Mouse (Mus musculus): ENCODE measurements around the gene Wipf3. TPM values are rescaled to one million over a fixed set of nuclear protein-coding genes. Genes with fewer than 3 reads are reported as not detected.

The Wipf3 gene
- polyA plus RNA-seq, 1 experiment from 2014 or later = 1.9 TPM

DNA sequence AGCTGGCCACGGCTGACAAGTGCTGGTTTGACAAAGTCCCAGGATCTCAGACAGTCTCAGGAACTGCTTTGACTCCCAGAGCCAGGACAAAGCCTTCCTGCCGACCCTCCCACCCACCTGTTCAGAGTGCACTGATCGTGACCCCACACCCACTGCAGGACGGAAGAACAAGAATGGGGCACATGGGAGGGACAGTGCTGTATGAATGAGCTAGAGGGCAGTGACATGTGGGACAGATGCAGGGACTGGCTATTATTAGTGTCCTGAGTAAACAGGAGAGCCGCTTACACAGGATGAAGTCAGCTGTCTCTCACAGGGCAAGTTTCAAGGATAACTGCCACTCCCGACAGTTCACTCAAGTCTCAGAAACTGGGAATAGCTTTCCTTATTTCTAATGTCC lies 20.1 kb upstream of the Wipf3 start:
- 37% methylated on average over 6 of the region's 6 CpGs for WGBS
- no peak overlapping the region for H3K4me2 ChIP-seq

DNA sequence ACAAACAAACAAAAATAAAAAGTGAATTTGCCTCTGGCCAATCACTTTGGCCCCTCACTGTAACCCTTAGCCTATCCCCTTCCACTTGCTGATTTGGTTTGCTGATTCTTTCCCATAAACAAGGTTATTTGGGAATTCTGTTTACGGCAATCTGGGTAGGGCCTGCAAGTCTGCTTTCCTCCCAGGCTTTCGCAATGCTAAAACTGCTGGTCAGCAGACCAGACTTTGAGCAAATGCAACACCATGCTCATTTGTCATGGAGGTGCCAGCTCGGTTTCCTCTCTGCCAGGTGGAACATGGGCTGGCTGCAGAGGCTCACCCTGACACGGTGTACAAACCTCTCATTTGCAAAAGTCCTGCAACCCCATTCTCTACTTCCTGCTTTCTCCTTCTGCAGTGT lies 19.0 kb upstream of the Wipf3 start:
- no peak overlapping the region for H3K27ac ChIP-seq (ENCODE audit: low read depth)
- no peak overlapping the region for H3K9ac ChIP-seq
- no peak overlapping the region for H3K4me2 ChIP-seq
- H3K4me3 ChIP-seq (ENCODE audit: low read depth, low read length) = no peak overlapping the region
- H3K4me1 ChIP-seq (ENCODE audit: insufficient read depth) = no peaks in the 10 kb centered on the region
- no peak for TF ChIP-seq CTCF (IDR thresholded peaks at IDR 0.05; ENCODE audit: low read depth)
- DNase-seq (no peak), ATAC-seq (ENCODE audit: insufficient read depth) (no peak)
- H3K27me3 ChIP-seq (ENCODE audit: insufficient read depth, low read length) = no peaks in the 10 kb centered on the region
- H3K36me3 ChIP-seq (ENCODE audit: insufficient read depth) = no peaks in the 10 kb centered on the region
- WGBS = 64% methylated on average over 4 of the region's 4 CpGs
- H3K9me3 ChIP-seq (ENCODE audit: low read depth, low read length) = no peaks in the 10 kb centered on the region; the same call in 1 of the 2 replicates

More for the DNA sequence above, 20.1 kb upstream of the Wipf3 start:
- Histone ChIP-seq H3K36me3 (ENCODE audit: insufficient read depth) (no peaks in the 10 kb centered on the region), H3K4me3 (ENCODE audit: low read depth, low read length) (no peak overlapping the region), H3K9ac (no peak overlapping the region), H3K9me3 (ENCODE audit: low read depth, low read length) (no peaks in the 10 kb centered on the region), H3K27ac (ENCODE audit: low read depth) (no peak overlapping the region), H3K4me1 (ENCODE audit: insufficient read depth) (no peaks in the 10 kb centered on the region), H3K27me3 (ENCODE audit: insufficient read depth, low read length) (no peaks in the 10 kb centered on the region)
- ATAC-seq (ENCODE audit: insufficient read depth) = peak; percentile 24; the same call in 1 of the 2 replicates
- no peak for TF ChIP-seq CTCF (IDR thresholded peaks at IDR 0.05; ENCODE audit: low read depth)
- DNase-seq = no peak

DNA sequence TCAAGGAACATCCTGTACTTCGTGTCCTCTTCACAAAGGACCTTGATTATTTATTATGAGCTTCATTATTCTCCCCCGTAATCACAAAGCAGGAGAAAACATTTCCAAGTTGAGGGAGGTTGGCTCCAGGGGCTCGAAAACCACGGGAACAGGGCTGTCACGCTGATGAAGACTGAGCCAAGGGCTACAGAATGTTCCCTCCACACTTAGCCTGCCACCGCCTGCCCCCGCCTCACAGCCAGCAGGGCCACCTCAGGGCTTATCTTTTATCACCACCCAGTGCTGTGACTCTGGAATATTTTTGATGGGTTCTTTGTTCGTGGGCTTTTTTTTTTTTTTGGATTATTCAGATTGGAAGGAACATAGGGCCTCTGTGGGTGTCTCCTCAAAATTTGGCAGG lies 17.8 kb upstream of the Wipf3 start:
- Histone ChIP-seq H3K27ac (ENCODE audit: low read depth) (no peak overlapping the region), H3K36me3 (ENCODE audit: insufficient read depth) (no peaks in the 10 kb centered on the region), H3K4me3 (ENCODE audit: low read depth, low read length) (no peak overlapping the region), H3K9me3 (ENCODE audit: low read depth, low read length) (no peaks in the 10 kb centered on the region; the same call in 1 of the 2 replicates), H3K4me2 (no peak overlapping the region), H3K9ac (no peak overlapping the region), H3K4me1 (ENCODE audit: insufficient read depth) (no peaks in the 10 kb centered on the region), H3K27me3 (ENCODE audit: insufficient read depth, low read length) (no peaks in the 10 kb centered on the region)
- no peak for TF ChIP-seq CTCF (IDR thresholded peaks at IDR 0.05; ENCODE audit: low read depth)
- 61% methylated on average over 8 of the region's 8 CpGs for WGBS
- ATAC-seq (ENCODE audit: insufficient read depth) (no peak), DNase-seq (no peak)

DNA sequence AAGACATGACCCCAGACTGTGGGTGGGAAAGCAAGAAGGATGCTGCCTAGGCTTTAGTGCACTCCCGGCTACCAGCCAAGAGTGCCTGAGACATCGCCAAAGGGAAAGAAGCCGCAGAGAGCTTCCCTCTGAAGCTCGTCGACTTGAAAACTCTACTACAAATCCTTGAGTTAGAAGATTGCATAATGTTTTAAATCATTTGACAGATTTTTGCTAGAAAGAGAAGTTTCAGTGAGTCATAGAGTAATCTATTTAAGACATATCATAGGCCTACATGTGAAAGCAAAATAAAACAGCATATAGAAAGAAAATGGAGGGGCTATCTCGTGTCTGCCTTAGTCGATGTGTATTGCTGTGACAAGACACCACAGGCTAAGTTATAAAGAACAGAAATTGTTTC lies 16.5 kb upstream of the Wipf3 start:
- ATAC-seq (ENCODE audit: insufficient read depth) (no peak), DNase-seq (no peak)
- Histone ChIP-seq H3K4me2 (no peak overlapping the region), H3K27ac (ENCODE audit: low read depth) (no peak overlapping the region), H3K9me3 (ENCODE audit: low read depth, low read length) (no peaks in the 10 kb centered on the region; the same call in 1 of the 2 replicates), H3K27me3 (ENCODE audit: insufficient read depth, low read length) (no peaks in the 10 kb centered on the region), H3K4me3 (ENCODE audit: low read depth, low read length) (no peak overlapping the region), H3K9ac (no peak overlapping the region), H3K36me3 (ENCODE audit: insufficient read depth) (no peaks in the 10 kb centered on the region), H3K4me1 (ENCODE audit: insufficient read depth) (no peaks in the 10 kb centered on the region)
- TF ChIP-seq CTCF (IDR thresholded peaks at IDR 0.05; ENCODE audit: low read depth) = no peak
- 80% methylated on average over 7 of the region's 7 CpGs for WGBS

DNA sequence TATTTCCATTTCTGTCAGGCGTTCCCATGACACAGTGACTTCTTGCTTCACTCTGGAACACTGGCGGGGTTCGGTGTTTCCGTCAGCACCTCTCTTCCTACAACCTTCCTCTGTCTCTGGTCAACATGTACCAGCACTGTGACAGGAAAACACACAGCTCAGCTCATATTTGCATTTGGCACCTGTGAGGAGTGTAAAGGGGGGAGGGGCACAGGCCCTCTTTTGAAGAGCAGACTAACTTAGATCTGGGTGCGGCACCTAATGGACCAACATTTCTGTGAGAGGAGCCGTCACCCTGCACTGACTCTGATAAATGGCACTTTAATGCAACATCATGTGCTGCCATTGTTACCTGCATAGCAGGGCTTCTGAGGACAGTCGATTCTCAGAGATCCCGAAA lies 4.2 kb upstream of the Wipf3 start:
- no peak for TF ChIP-seq CTCF (IDR thresholded peaks at IDR 0.05; ENCODE audit: low read depth)
- no peak for DNase-seq
- Histone ChIP-seq H3K27me3 (ENCODE audit: insufficient read depth, low read length) (peaks cover 15% of the 10 kb centered on the region), H3K36me3 (ENCODE audit: insufficient read depth) (no peaks in the 10 kb centered on the region), H3K27ac (ENCODE audit: low read depth) (no peak overlapping the region), H3K9ac (no peak overlapping the region), H3K4me3 (ENCODE audit: low read depth, low read length) (no peak overlapping the region), H3K4me1 (ENCODE audit: insufficient read depth) (no peaks in the 10 kb centered on the region), H3K4me2 (no peak overlapping the region), H3K9me3 (ENCODE audit: low read depth, low read length) (no peaks in the 10 kb centered on the region)
- WGBS = 59% methylated on average over 8 of the region's 8 CpGs
- no peak for ATAC-seq (ENCODE audit: insufficient read depth)

DNA sequence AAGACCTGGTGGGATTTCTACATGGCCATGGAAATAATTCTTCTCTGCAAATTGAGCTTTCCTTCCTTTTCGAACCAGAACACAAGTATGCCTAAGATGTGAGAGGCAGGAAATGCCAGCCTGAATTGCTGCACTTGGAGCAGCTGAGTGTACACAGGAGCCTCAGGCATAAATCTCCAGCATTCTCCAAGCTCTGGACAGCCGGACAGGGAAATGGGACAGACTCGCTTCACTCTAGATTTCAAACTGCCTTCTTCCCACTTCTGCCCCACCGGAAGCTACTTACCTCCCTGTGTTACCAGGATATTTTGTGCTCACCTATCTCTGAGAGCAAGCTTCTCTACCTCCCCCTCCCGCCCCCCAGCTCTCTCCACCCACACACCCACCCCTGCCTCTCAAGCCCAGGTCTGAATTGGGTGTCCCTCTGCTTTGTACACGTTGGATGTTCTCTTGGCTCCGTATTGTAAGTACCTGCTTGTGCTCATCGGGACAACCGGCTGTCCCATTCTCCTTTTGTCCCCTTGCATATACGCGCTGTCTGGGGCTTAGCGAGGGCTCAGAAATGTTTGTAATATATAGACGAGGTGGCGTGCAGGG lies 455 bp upstream of the Wipf3 start:
- peak overlapping the region; percentile 52 for H3K9ac ChIP-seq
- ATAC-seq (ENCODE audit: insufficient read depth) = peak; percentile 23; the same call in 1 of the 2 replicates
- no peak for DNase-seq

DNA sequence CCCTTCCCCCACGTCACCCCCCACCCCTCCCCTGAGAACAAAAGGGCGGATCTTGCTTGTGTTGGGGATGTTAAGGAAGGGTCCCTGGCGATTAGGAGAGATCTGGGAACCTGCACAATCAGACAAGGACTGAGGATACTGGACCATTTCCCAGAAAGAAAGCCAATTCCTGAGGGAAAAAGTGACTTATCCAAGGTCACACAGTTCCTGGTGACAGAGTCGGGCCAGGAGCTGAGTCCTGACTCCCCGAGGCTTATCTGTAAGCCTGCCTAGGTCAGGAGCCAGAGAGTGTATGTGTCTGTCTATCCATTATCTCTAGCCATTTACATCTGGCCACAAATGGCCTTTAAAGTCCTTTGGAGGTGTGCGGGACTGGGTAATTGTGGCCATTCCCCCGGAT lies 818 bp downstream of the Wipf3 start:
- no peaks in the 10 kb centered on the region for H3K9me3 ChIP-seq (ENCODE audit: low read depth, low read length)
- H3K27ac ChIP-seq (ENCODE audit: low read depth) = no peak overlapping the region
- H3K4me2 ChIP-seq = peak overlapping the region; percentile 94
- DNase-seq (no peak), ATAC-seq (ENCODE audit: insufficient read depth) (no peak)
- no peaks in the 10 kb centered on the region for H3K36me3 ChIP-seq (ENCODE audit: insufficient read depth)
- peaks cover 8% of the 10 kb centered on the region; the same call in 1 of the 2 replicates for H3K4me1 ChIP-seq (ENCODE audit: insufficient read depth)
- peak overlapping the region; percentile 52 for H3K9ac ChIP-seq
- WGBS = 35% methylated on average over 7 of the region's 7 CpGs
- peak overlapping the region; percentile 48 for H3K4me3 ChIP-seq (ENCODE audit: low read depth, low read length)
- peaks cover 24% of the 10 kb centered on the region for H3K27me3 ChIP-seq (ENCODE audit: insufficient read depth, low read length)
- TF ChIP-seq CTCF (IDR thresholded peaks at IDR 0.05; ENCODE audit: low read depth) = no peak

More for the DNA sequence above, 455 bp upstream of the Wipf3 start:
- H3K27ac ChIP-seq (ENCODE audit: low read depth) = no peak overlapping the region
- no peaks in the 10 kb centered on the region for H3K36me3 ChIP-seq (ENCODE audit: insufficient read depth)
- peak overlapping the region; percentile 48 for H3K4me3 ChIP-seq (ENCODE audit: low read depth, low read length)
- H3K27me3 ChIP-seq (ENCODE audit: insufficient read depth, low read length) = peaks cover 24% of the 10 kb centered on the region
- H3K4me1 ChIP-seq (ENCODE audit: insufficient read depth) = peaks cover 8% of the 10 kb centered on the region; the same call in 1 of the 2 replicates
- no peaks in the 10 kb centered on the region for H3K9me3 ChIP-seq (ENCODE audit: low read depth, low read length)
- WGBS = 4% methylated on average over 14 of the region's 14 CpGs
- no peak for TF ChIP-seq CTCF (IDR thresholded peaks at IDR 0.05; ENCODE audit: low read depth)
- H3K4me2 ChIP-seq = peak overlapping the region; percentile 94
